Mouse (Mus musculus) liver, embryonic 14.5 days (tissue): ENCODE results near the gene Cideb.

Source experiments
- CTCF ChIP-seq: IDR thresholded peaks from 2 replicates; pipeline ENCODE4 v1.5.1; 2016; ENCODE audit warnings: antibody characterized with exemption, low read depth, control low read depth
- EP300 ChIP-seq: IDR thresholded peaks from 2 replicates; pipeline ENCODE4 v1.6.1; 2016; ENCODE audit warnings: antibody characterized with exemption, low read depth

DNA sequence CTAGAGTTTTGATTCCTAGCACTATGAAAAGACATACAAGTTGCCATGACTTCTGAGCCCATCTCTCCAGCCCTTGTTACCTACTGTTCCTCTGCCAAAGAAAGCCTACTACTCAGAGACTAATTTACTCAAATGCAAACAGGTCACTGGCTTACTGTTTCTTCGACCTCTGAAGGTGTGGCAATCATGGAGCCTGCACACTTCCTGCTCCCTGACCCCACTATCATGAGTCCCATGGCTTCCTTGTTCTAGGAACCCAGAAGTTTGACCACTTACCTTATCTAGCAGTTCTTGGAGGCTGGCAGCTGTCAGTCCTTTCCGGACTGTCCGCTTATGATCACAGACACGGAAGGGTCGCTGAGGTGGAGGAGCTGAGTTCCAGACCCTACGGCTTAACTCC, 692 bp downstream of the Cideb start:
- TF ChIP-seq CTCF = no peak
- no peak for TF ChIP-seq EP300
